Mouse (Mus musculus) embryonic stem cell, embryonic (primary cell): Measurements from ENCODE around the gene Gm20547.

ENCODE experiments used
- CTCF ChIA-PET, 4 experiments: fragments of 300-600 bp in 2 of 4; fragments of 350-600 bp in 2 of 4; sonication (Branson Sonifier 250); formaldehyde crosslinking; loops; one replicate each; lab custom pipeline; 2022; ENCODE audit warnings: inconsistent platforms in 2 of 4; lab: Charles Lee
- POLR2A ChIA-PET, 4 experiments: fragments of 300-600 bp in 2 of 4; fragments of 350-600 bp in 2 of 4; sonication (Branson Sonifier 250); formaldehyde crosslinking; loops; one replicate each; lab custom pipeline; 2022; ENCODE audit warnings: antibody characterized with exemption in 4 of 4, inconsistent platforms in 1 of 4; lab: Charles Lee

Gene Gm20547

DNA sequence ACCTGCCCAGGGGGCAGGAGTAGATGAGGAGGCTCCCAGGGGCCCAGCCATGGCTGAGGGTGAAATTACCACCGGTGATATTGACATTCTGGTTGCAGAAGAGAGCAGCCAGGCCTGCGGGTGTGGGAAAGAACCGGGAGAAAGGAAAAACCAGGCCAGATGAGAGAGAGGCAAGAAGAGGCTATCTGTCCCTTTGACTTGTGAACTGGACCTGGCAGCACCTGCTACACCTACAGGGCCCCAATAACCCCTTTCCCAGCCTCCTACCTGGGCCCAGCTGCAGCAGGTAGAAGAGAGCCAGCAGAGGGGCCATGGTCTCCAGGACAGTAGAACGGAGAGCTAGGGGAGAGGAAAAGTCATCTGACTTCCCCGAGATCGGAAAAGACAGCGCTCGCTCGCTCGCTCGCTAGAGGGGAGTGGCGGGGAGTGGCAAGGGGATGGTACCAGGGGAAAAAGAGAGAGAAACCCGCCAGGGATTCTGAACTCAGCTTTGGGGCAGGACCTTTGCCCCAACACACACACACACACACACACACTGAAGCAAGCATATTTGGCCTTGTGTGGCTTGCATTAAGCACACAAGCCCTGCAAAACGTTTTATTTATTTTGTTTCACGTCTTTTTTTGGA is at the start of gene Gm20547:
Gene Gm20547 (minus strand): TSS at position 360 of the 628 bp plus-strand sequence.
- ChIA-PET CTCF (interaction anchor here in 3 of 4 experiments (0.5 to 1.0 kb wide), 10 partner anchors 9 to 483 kb away, joined by 3 to 6 read pairs (median 4); partner anchors contain the start of gene BC051142 (in 1 of the 3)), POLR2A (interaction anchor here in 3 of 4 experiments (0.6 to 3.0 kb wide), 20 partner anchors 8 to 762 kb away, joined by 3 to 12 read pairs (median 3); partner anchors contain the start of genes C2 (in 1 of the 3), Csnk2b (in 1 of the 3) and Ehmt2 (in 1 of the 3))

GRCm38 (mm10) chr17:34931061-34931734 is 49.4 kb upstream of the Gm20547 start, which contains the start of gene Neu1:
Gene Neu1, plus strand, starts transcription at chr17:34931253.
- ChIA-PET CTCF (interaction anchor here (0.6 to 3.1 kb wide), 27 partner anchors 8 to 749 kb away, joined by 3 to 11 read pairs (median 4); partner anchors contain the start of genes C2 (in 1 of the 4), Ehmt2 (in 1 of the 4) and Zbtb12 (in 1 of the 4)), POLR2A (interaction anchor here (0.6 to 6.6 kb wide), 59 partner anchors 9 to 876 kb away, joined by 3 to 158 read pairs (median 4); partner anchors contain the start of genes H2-DMa (in 2 of the 4), Vars (in 2 of the 4), C2 (in 1 of the 4) and Cfb (in 1 of the 4))

GRCm38 (mm10) chr17:34928841-34929240 is 47.0 kb upstream of the Gm20547 start:
- ChIA-PET POLR2A (interaction anchor here (0.6 to 3.2 kb wide), 18 partner anchors 9 to 538 kb away, joined by 3 to 78 read pairs (median 4); no protein-coding TSS in a partner anchor), CTCF (interaction anchor here in 2 of 4 experiments (0.6 to 1.6 kb wide), 6 partner anchors 10 to 840 kb away, joined by 3 to 14 read pairs (median 4); partner anchors contain the start of gene Lsm2 (in 1 of the 2))

GRCm38 (mm10) chr17:34927306-34928019 is 45.6 kb upstream of the Gm20547 start:
- POLR2A ChIA-PET = interaction anchor here (0.7 to 3.2 kb wide), 24 partner anchors 8 to 158 kb away, joined by 3 to 78 read pairs (median 6); partner anchors contain the start of gene Slc44a4 (in 1 of the 4)
- CTCF ChIA-PET = interaction anchor here in 3 of 4 experiments (0.6 to 1.6 kb wide), 12 partner anchors 8 to 241 kb away, joined by 3 to 14 read pairs (median 3); no protein-coding TSS in a partner anchor

DNA sequence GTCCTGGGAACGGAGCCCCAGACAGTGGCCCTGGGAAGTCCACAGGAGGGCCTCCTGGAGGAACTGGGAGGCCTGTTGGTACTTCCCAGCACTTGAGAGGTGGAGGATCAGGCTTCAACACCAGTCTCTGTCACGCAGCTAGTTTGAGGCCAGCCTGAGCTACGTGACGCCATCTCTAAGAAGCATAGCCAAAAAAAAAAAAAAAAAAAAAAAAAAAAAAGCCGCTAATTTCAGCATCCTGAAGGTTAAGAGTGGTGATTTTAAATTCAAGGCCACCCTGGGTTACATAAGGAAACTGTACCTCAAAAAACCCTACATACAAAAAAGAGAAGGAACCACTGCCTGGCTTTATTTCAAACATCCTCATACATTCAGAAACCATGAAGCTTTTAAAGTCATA is 42.4 kb upstream of the Gm20547 start:
- ChIA-PET CTCF (interaction anchor here (0.6 to 4.5 kb wide), 14 partner anchors 9 to 311 kb away, joined by 3 to 34 read pairs (median 4); partner anchors contain the start of genes Ehmt2 (in 1 of the 4), Nfkbil1 (in 1 of the 4) and Slc44a4 (in 1 of the 4)), POLR2A (interaction anchor here in 3 of 4 experiments (0.7 to 4.0 kb wide), 16 partner anchors 8 to 321 kb away, joined by 3 to 43 read pairs (median 5); partner anchors contain the start of gene Slc44a4 (in 1 of the 3))

GRCm38 (mm10) chr17:34922939-34923338 is 41.1 kb upstream of the Gm20547 start:
- CTCF ChIA-PET = interaction anchor here in 3 of 4 experiments (0.6 to 4.5 kb wide), 14 partner anchors 8 to 312 kb away, joined by 3 to 34 read pairs (median 4); partner anchors contain the start of genes Neu1 (in 1 of the 3) and Nfkbil1 (in 1 of the 3)
- POLR2A ChIA-PET = interaction anchor here (0.6 to 4.0 kb wide), 11 partner anchors 10 to 61 kb away, joined by 3 to 43 read pairs (median 3); partner anchors contain the start of gene Slc44a4 (in 1 of the 4)

- ChIA-PET POLR2A (interaction anchor here (0.5 to 8.3 kb wide), 30 partner anchors 7 to 142 kb away, joined by 3 to 67 read pairs (median 4); partner anchors contain the start of genes C2 (in 1 of the 4), Ddah2 (in 1 of the 4), Ehmt2 (in 1 of the 4) and Gm20547 (in 1 of the 4)), CTCF (interaction anchor here in 1 of 4 experiments (0.6 to 2.5 kb wide), 3 partner anchors 13 to 37 kb away, joined by 3 to 9 read pairs (median 4); partner anchors contain the start of genes C2, Ehmt2 and Neu1)
Observed at GRCm38 (mm10) chr17:34917188-34917587, 35.3 kb upstream of the Gm20547 start.

DNA sequence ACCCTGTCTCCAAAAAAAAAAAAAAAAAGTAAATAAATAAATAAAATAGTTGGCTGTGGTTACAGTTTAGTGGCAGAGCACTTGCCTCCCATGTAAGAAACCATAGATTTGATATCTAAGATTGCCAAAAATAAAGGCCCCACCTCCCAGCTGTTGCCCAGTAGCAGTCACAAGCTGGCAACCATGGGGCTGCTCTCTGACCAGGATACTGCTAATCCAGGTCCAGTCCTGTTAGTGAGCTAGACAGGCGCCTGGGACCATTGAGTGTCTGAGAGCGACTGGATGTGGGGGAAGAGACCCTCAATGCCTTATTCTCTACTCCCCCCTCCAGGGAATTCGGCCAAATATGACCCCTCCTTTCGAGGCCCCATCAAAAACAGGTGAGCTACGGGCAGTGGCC is 34.5 kb upstream of the Gm20547 start:
- ChIA-PET POLR2A (interaction anchor here in 3 of 4 experiments (0.6 to 8.3 kb wide), 13 partner anchors 8 to 336 kb away, joined by 3 to 67 read pairs (median 6); no protein-coding TSS in a partner anchor), CTCF (interaction anchor here in 2 of 4 experiments (0.7 to 1.2 kb wide), 8 partner anchors 8 to 252 kb away, joined by 3 to 6 read pairs (median 4); partner anchors contain the start of gene Ddah2 (in 1 of the 2))

DNA sequence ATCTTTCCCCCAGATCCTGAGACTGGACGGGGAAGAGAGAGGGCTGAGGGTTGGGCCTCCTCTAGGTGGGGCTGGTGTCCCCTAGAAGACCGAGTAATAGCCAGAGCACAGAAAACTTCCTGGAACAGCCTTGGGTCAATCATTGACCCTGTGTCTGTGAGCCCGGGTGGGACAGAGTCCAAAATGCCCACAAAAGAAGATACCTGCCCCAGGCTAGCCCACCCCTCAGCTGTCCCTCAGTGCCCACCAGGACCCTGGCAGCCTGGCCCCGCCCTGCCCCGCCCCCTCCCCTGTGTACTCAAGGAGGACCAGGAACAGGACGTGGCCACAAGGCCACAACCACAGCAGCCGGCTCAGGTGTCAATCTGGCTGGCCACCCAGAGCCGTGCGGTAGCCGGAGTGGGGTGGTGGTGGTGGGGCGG is 33.6 kb upstream of the Gm20547 start:
- CTCF ChIA-PET = interaction anchor here in 3 of 4 experiments (0.6 to 2.3 kb wide), 8 partner anchors 9 to 251 kb away, joined by 3 to 9 read pairs (median 6); no protein-coding TSS in a partner anchor
- POLR2A ChIA-PET = interaction anchor here in 3 of 4 experiments (0.5 to 8.3 kb wide), 16 partner anchors 9 to 797 kb away, joined by 3 to 67 read pairs (median 4); partner anchors contain the start of genes C2 (in 1 of the 3) and Neu1 (in 1 of the 3)

GRCm38 (mm10) chr17:34913930-34914665 is 32.3 kb upstream of the Gm20547 start, which contains the start of gene Slc44a4:
Gene Slc44a4, plus strand, starts transcription at chr17:34914466.
- ChIA-PET POLR2A (interaction anchor here in 3 of 4 experiments (0.5 to 9.6 kb wide), 17 partner anchors 10 to 952 kb away, joined by 3 to 93 read pairs (median 5); partner anchors contain the start of genes C2 (in 1 of the 3), Ehmt2 (in 1 of the 3), Neu1 (in 1 of the 3) and Skiv2l (in 1 of the 3)), CTCF (interaction anchor here in 3 of 4 experiments (0.5 to 2.3 kb wide), 9 partner anchors 8 to 328 kb away, joined by 3 to 7 read pairs (median 4); no protein-coding TSS in a partner anchor)

DNA sequence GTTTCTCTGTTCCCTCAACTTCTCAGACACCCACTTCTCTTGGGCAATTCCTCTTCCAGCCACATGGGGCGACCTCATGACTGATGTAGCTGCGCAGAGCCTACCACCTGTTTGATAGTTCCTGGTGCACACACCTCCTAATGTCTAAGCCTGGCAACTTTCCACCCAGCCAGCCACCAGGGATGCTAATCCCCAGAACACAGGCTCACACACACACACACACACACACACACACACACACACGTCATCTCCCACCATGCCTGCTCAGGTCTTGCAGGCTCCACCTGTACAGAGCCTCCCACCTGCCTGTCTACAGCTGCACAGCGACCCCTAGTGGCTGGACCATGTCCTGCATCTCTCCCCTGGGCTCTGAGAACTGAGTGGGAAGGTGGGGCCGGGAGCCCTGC is 30.1 kb upstream of the Gm20547 start:
- CTCF ChIA-PET = interaction anchor here (0.5 to 3.7 kb wide), 64 partner anchors 9 to 923 kb away, joined by 3 to 34 read pairs (median 5); partner anchors contain the start of genes Neu1 (in 3 of the 4), C2 (in 2 of the 4), Ehmt2 (in 2 of the 4) and Skiv2l (in 2 of the 4)
- POLR2A ChIA-PET = interaction anchor here (0.5 to 9.6 kb wide), 26 partner anchors 8 to 330 kb away, joined by 3 to 93 read pairs (median 7); partner anchors contain the start of genes C2 (in 3 of the 4), Ehmt2 (in 3 of the 4), Agpat1 (in 1 of the 4) and Ddx39b (in 1 of the 4)

- POLR2A ChIA-PET = interaction anchor here in 3 of 4 experiments (0.6 to 9.6 kb wide), 22 partner anchors 7 to 959 kb away, joined by 3 to 93 read pairs (median 4); partner anchors contain the start of genes C2 (in 3 of the 3), Ehmt2 (in 3 of the 3), Agpat1 (in 1 of the 3) and Pbx2 (in 1 of the 3)
Observed at GRCm38 (mm10) chr17:34910982-34911381, 29.1 kb upstream of the Gm20547 start.

DNA sequence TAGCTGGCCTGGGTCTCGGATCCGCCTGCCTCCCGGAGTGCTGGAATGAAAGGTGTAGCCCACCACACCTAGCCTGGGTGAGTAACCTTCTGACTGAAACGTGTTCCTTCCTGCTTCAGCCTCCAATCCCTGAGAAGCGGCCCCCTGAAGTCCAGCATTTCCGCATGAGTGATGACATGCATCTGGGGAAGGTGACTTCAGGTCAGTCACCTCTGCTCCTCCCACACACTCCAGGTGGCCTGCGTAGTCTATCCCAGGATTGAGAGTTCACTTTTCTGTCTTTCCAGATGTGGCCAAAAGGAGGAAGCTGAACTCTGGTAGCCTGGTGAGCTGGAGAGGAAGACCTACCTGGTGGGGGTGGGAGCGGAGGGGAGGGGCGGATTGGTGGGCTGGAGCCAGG is 21.1 kb upstream of the Gm20547 start:
- POLR2A ChIA-PET = interaction anchor here in 2 of 4 experiments (0.6 to 6.2 kb wide), 16 partner anchors 8 to 61 kb away, joined by 3 to 67 read pairs (median 4); partner anchors contain the start of genes Gm20547 (in 1 of the 2), Neu1 (in 1 of the 2) and Slc44a4 (in 1 of the 2)
- CTCF ChIA-PET = interaction anchor here in 3 of 4 experiments (0.5 to 2.5 kb wide), 10 partner anchors 9 to 1912 kb away, joined by 3 to 16 read pairs (median 8); partner anchors contain the start of genes Dxo (in 1 of the 3) and Stk19 (in 1 of the 3)

More at GRCm38 (mm10) chr17:34910982-34911381, 29.1 kb upstream of the Gm20547 start:
- CTCF ChIA-PET = interaction anchor here (0.5 to 3.7 kb wide), 35 partner anchors 8 to 320 kb away, joined by 3 to 34 read pairs (median 6); partner anchors contain the start of genes C2 (in 2 of the 4), Ehmt2 (in 2 of the 4), Neu1 (in 2 of the 4) and Skiv2l (in 1 of the 4)

- ChIA-PET CTCF (interaction anchor here in 3 of 4 experiments (0.6 to 2.5 kb wide), 9 partner anchors 8 to 91 kb away, joined by 3 to 16 read pairs (median 5); partner anchors contain the start of gene Gm20547 (in 1 of the 3)), POLR2A (interaction anchor here in 3 of 4 experiments (0.5 to 6.2 kb wide), 9 partner anchors 8 to 923 kb away, joined by 3 to 67 read pairs (median 3); partner anchors contain the start of gene Slc44a4 (in 1 of the 3))
Observed at GRCm38 (mm10) chr17:34901948-34902347, 20.1 kb upstream of the Gm20547 start.
